Mouse (Mus musculus): ENCODE results near the gene Kcnh5. TPM values are rescaled to one million over a fixed set of nuclear protein-coding genes. Genes with fewer than 3 reads are reported as not detected.

The Kcnh5 gene
- polyA plus RNA-seq, 1 experiment from 2014 or later = 0.67 TPM

DNA sequence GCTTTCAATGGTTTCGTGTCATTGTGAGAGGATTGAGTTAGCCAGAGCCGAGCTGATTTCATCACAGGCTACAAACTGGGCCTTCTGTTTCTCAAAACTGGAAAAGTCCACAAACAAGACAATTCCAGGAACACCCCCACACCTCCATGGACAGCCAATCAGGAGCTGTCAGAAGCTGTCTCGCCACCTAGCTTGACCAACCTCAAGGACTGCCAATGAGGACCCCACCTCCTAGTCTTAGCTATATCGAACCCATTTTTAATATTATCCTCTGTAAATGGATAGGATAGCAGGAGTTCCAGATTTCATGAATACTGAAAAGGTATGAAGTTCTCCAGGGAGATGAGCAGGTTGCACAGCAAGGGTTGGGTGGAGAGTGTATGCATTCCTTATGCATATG is 278.1 kb downstream of the Kcnh5 start:
- H3K4me3 ChIP-seq = no peak overlapping the region
- H3K27ac ChIP-seq (replicated peaks) = no peak overlapping the region
- no peaks in the 10 kb centered on the region for H3K36me3 ChIP-seq
- 89% methylated on average over 4 of the region's 4 CpGs for WGBS
- H3K9me3 ChIP-seq (replicated peaks) = no peaks in the 10 kb centered on the region
- H3K4me1 ChIP-seq = no peaks in the 10 kb centered on the region
- H3K27me3 ChIP-seq (ENCODE audit: low read depth, poor library complexity, severe bottlenecking) = no peaks in the 10 kb centered on the region
- no peak for DNase-seq (ENCODE audit: low spot score)

DNA sequence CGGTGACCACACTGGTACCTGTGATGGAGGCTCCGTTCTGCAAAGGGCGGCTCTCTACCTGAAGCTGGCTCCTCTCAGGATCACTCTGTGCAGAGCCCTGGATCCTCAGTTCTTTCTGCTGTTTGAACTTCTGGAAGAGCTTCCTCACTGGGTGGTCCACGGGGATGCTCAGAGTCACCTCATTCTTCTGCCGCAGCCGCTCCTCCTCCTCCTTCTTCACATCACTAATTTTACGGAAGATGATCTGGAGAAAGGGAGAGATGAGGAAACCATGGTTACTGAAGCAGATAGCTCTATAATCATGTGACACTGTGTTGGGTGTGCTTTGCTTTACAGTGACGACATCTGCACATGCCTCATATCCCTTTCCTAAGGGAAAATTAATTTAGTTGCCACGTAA is 278.9 kb downstream of the Kcnh5 start:
- no peak overlapping the region for H3K4me3 ChIP-seq
- H3K4me1 ChIP-seq = no peaks in the 10 kb centered on the region
- no peaks in the 10 kb centered on the region for H3K9me3 ChIP-seq (replicated peaks)
- WGBS = 90% methylated on average over 9 of the region's 9 CpGs
- DNase-seq (ENCODE audit: low spot score) = no peak
- no peak overlapping the region for H3K27ac ChIP-seq (replicated peaks)
- H3K27me3 ChIP-seq (ENCODE audit: low read depth, poor library complexity, severe bottlenecking) = no peaks in the 10 kb centered on the region
- no peaks in the 10 kb centered on the region for H3K36me3 ChIP-seq

DNA sequence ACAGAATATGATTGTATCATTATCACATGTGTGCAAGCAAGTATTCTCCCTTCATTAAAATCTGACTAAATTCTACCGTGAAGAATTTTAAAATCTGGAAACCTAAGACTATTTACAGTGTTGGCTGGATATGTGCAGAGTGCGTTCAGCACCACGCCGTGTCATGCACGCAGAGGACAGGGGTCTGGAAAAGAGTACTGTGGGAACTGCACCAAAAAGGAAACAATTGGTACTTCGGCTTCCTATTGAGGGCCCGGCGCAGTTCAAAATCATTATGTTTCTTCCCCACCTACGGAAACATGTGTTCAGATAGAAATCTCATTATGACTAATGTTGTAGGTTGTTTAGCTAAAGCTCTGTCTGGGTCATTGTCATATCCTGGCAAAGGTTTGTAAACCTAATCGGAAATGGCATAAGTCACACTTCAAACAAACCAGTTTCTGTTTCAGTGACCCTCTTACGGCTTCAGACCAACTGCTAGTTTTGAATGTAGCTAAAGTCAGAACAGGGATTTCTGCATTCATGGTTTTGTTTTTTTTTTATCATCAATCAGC is 282.2 kb downstream of the Kcnh5 start:
- 88% methylated on average over 11 of the region's 11 CpGs for WGBS
- H3K4me3 ChIP-seq = no peak overlapping the region

DNA sequence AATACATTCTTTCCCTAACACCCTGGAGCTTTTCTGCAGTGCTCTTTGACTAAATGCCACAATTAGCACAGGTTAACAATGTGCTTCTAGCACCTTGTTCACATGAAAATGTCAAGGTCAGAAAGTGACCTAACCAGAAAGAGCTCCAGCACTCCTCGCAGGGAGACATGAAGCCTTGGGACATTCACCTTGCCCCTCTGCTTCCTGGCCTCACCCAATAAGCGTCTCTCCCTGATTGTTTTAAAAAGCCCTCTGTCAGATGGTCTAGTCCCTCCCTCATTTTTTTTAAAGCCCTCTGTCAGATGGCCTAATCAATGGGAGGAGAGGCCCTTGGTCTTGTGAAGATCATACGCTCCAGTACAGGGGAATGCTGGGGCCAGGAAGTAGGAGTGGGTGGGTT is 287.7 kb downstream of the Kcnh5 start:
- no peaks in the 10 kb centered on the region for H3K27me3 ChIP-seq (ENCODE audit: low read depth, poor library complexity, severe bottlenecking)
- no peak overlapping the region for H3K4me3 ChIP-seq
- DNase-seq (ENCODE audit: low spot score) = no peak
- no peak overlapping the region for H3K27ac ChIP-seq (replicated peaks)
- no peaks in the 10 kb centered on the region for H3K9me3 ChIP-seq (replicated peaks)
- no peaks in the 10 kb centered on the region for H3K4me1 ChIP-seq
- WGBS = 66% methylated on average over 3 of the region's 3 CpGs
- no peaks in the 10 kb centered on the region for H3K36me3 ChIP-seq

More for the DNA sequence above, 282.2 kb downstream of the Kcnh5 start:
- no peaks in the 10 kb centered on the region for H3K36me3 ChIP-seq
- H3K4me1 ChIP-seq = no peaks in the 10 kb centered on the region
- no peak overlapping the region for H3K27ac ChIP-seq (replicated peaks)
- no peak for DNase-seq (ENCODE audit: low spot score)
- H3K9me3 ChIP-seq (replicated peaks) = no peaks in the 10 kb centered on the region
- no peaks in the 10 kb centered on the region for H3K27me3 ChIP-seq (ENCODE audit: low read depth, poor library complexity, severe bottlenecking)

DNA sequence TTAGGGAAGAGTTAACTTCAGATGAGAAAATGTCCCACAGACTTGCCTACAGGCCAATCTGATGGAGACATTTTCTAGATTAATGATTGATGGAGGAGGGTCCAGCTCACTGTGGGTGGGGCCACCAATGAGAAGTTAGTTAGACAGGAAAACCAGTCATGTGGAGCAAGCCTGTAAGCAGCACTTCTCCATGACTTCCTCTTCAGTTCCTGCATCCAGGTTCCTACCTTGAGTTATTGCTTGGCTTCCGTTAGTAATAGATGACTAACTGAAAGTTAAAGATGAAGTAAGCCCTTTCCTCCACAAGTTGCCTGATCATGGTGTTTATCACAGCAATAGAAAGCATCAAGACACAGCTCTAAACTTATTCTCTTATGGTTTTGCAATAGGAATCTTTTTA is 290.1 kb downstream of the Kcnh5 start:
- 90% methylated on average over 1 of the region's 1 CpGs for WGBS
- H3K4me1 ChIP-seq = no peaks in the 10 kb centered on the region
- H3K9me3 ChIP-seq (replicated peaks) = no peaks in the 10 kb centered on the region
- H3K4me3 ChIP-seq = no peak overlapping the region
- no peak for DNase-seq (ENCODE audit: low spot score)
- no peak overlapping the region for H3K27ac ChIP-seq (replicated peaks)
- no peaks in the 10 kb centered on the region for H3K36me3 ChIP-seq
- H3K27me3 ChIP-seq (ENCODE audit: low read depth, poor library complexity, severe bottlenecking) = no peaks in the 10 kb centered on the region

DNA sequence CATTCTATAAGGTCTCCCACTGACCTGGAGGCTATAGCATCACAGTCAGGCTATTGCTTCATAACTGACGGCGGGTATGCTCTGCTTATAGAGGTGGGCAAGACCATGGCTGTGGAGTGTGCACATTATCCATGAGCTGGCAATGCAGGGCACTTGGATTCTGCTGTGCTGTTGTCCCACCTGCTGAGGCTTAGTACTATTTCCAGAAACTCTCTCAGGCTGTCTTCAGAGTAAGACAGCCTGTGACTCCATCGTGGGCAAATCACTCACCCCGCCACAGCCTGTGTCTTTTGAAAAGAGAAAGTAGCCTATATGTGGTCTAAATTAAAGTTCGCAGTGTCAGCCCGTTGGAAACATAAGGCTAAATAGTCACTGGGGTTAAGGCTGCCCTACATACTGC is 295.8 kb downstream of the Kcnh5 start:
- no peak for DNase-seq (ENCODE audit: low spot score)
- no peaks in the 10 kb centered on the region for H3K4me1 ChIP-seq
- no peaks in the 10 kb centered on the region for H3K9me3 ChIP-seq (replicated peaks)
- H3K4me3 ChIP-seq = no peak overlapping the region
- no peaks in the 10 kb centered on the region for H3K36me3 ChIP-seq
- H3K27ac ChIP-seq (replicated peaks) = no peak overlapping the region
- no peaks in the 10 kb centered on the region for H3K27me3 ChIP-seq (ENCODE audit: low read depth, poor library complexity, severe bottlenecking)
- WGBS = 94% methylated on average over 6 of the region's 6 CpGs

GRCm38 (mm10) chr12:74855666-74856065 is 321.5 kb downstream of the Kcnh5 start:
- no peaks in the 10 kb centered on the region for H3K9me3 ChIP-seq (replicated peaks)
- H3K4me3 ChIP-seq = no peak overlapping the region
- no peak overlapping the region for H3K27ac ChIP-seq (replicated peaks)
- no peaks in the 10 kb centered on the region for H3K36me3 ChIP-seq
- H3K4me1 ChIP-seq = peaks cover 9% of the 10 kb centered on the region
- no peaks in the 10 kb centered on the region for H3K27me3 ChIP-seq (ENCODE audit: low read depth, poor library complexity, severe bottlenecking)
- no peak for DNase-seq (ENCODE audit: low spot score)
- WGBS = 78% methylated on average over 2 of the region's 2 CpGs

DNA sequence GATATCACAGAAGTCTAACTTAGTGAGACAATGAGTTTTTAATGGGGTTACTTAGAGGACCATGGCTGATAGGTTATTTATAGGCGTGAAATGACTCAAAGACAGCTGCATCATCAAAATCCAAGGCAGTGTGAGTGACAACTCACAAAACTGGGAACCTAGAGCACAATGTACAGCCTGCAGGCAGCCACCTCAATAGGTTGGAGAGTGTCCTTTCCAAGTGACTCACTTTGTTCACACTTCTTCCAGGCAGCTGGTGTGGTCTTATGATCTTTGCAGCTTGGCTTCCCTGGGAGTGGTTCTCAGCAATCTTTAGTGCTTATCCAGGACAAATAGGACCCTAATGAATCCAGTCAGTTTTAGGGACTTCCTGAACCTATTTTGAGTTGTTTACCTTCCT is 322.9 kb downstream of the Kcnh5 start:
- DNase-seq (ENCODE audit: low spot score) = no peak
- Histone ChIP-seq H3K36me3 (no peaks in the 10 kb centered on the region), H3K27me3 (ENCODE audit: low read depth, poor library complexity, severe bottlenecking) (no peaks in the 10 kb centered on the region), H3K27ac (replicated peaks) (no peak overlapping the region), H3K9me3 (replicated peaks) (no peaks in the 10 kb centered on the region), H3K4me1 (peaks cover 20% of the 10 kb centered on the region), H3K4me3 (no peak overlapping the region)
- WGBS = 80% methylated on average over 1 of the region's 1 CpGs

GRCm38 (mm10) chr12:74850323-74850722 is 326.8 kb downstream of the Kcnh5 start:
- WGBS = 9% methylated on average over 2 of the region's 2 CpGs
- DNase-seq (ENCODE audit: low spot score) = peak; percentile 71
- H3K27ac ChIP-seq (replicated peaks) = peak overlapping the region; percentile 58

DNA sequence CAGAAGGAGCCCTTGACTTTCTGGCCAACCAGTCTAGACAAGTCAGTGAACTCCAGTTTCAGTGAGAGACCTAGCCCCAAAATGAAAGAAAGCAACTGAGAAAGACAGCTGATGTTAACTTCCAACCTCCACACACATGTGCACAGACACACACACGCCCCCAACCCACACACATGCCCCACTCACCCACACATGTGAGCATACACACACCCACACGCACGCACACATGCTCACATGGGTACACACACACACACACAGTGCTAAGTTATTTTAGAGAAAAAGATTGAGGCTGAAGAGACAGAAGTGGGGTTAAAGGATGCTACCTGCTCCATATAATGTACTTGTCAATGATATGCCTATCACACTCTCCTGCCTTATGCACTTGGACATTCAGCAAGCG is 327.2 kb downstream of the Kcnh5 start:
- H3K27me3 ChIP-seq (ENCODE audit: low read depth, poor library complexity, severe bottlenecking) = no peaks in the 10 kb centered on the region
- no peaks in the 10 kb centered on the region for H3K36me3 ChIP-seq
- peaks cover 20% of the 10 kb centered on the region for H3K4me1 ChIP-seq
- no peak overlapping the region for H3K4me3 ChIP-seq
- WGBS = 77% methylated on average over 4 of the region's 4 CpGs
- peak; percentile 15 for DNase-seq (ENCODE audit: low spot score)
- no peaks in the 10 kb centered on the region for H3K9me3 ChIP-seq (replicated peaks)
- peak overlapping the region; percentile 58 for H3K27ac ChIP-seq (replicated peaks)

More at GRCm38 (mm10) chr12:74850323-74850722, 326.8 kb downstream of the Kcnh5 start:
- H3K4me1 ChIP-seq = peaks cover 20% of the 10 kb centered on the region
- H3K4me3 ChIP-seq = no peak overlapping the region
- H3K36me3 ChIP-seq = no peaks in the 10 kb centered on the region
- H3K27me3 ChIP-seq (ENCODE audit: low read depth, poor library complexity, severe bottlenecking) = no peaks in the 10 kb centered on the region
- H3K9me3 ChIP-seq (replicated peaks) = no peaks in the 10 kb centered on the region

- 90% methylated on average over 12 of the region's 12 CpGs for WGBS
- H3K27ac ChIP-seq (replicated peaks) = no peak overlapping the region
- peaks cover 20% of the 10 kb centered on the region for H3K4me1 ChIP-seq
- no peak overlapping the region for H3K4me3 ChIP-seq
- no peaks in the 10 kb centered on the region for H3K9me3 ChIP-seq (replicated peaks)
- no peaks in the 10 kb centered on the region for H3K27me3 ChIP-seq (ENCODE audit: low read depth, poor library complexity, severe bottlenecking)
- DNase-seq (ENCODE audit: low spot score) = no peak
- H3K36me3 ChIP-seq = no peaks in the 10 kb centered on the region
Measured at GRCm38 (mm10) chr12:74848611-74849347, 328.4 kb downstream of the Kcnh5 start.

Measured in midbrain, embryonic 10.5 days (tissue).